Mouse (Mus musculus) lung, postnatal 0 days (tissue): ENCODE data around the gene Gtpbp8.

ENCODE experiments used
- CTCF ChIP-seq: IDR thresholded peaks from 2 replicates; pipeline ENCODE4 v1.5.1; 2016; ENCODE audit warnings: antibody characterized with exemption, mild to moderate bottlenecking
- EP300 ChIP-seq: IDR thresholded peaks from 2 replicates; pipeline ENCODE4 v1.6.1; 2016; ENCODE audit warnings: antibody characterized with exemption, mild to moderate bottlenecking, control low read depth

- TF ChIP-seq CTCF, result no peak
- no peak for TF ChIP-seq EP300
Measured at GRCm38 (mm10) chr16:44773673-44774072, 27.5 kb upstream of the Gtpbp8 start.
